Mouse (Mus musculus) heart, embryonic 11.5 days (tissue): ENCODE data around the gene Kyat1. TPM values are rescaled to one million over a fixed set of nuclear protein-coding genes. Genes with fewer than 3 reads are reported as not detected.
"Not testable (repeated sequence)": the region's sequence is repeated elsewhere in the genome, so short reads cannot be mapped to it uniquely, and the experiment has no call there.

ENCODE experiments used
- ATAC-seq: fragments of 200-750 bp; cut with Nextera tagmentation; replicated peaks from 2 replicates; pipeline ENCODE4 v1.8.0; 2017; ENCODE audit warnings: moderate library complexity; ENCODE audit not compliant: insufficient number of reproducible peaks, low FRiP score, low TSS enrichment
- H3K27ac ChIP-seq: fragments of 300-500 bp; sonication (generic); 2 replicates; pipeline ENCODE4 v1.5.1; 2014; ENCODE audit warnings: mild to moderate bottlenecking, low read depth, low read length
- H3K27me3 ChIP-seq: fragments of 300-500 bp; sonication (generic); 2 replicates; pipeline ENCODE4 v1.6.1; 2014; ENCODE audit warnings: mild to moderate bottlenecking, low read length, mixed read lengths; ENCODE audit not compliant: control insufficient read depth, insufficient read depth
- H3K36me3 ChIP-seq: fragments of 300-500 bp; sonication (generic); 2 replicates; pipeline ENCODE4 v1.6.1; 2014; ENCODE audit warnings: mild to moderate bottlenecking, low read length, moderate library complexity, mixed read lengths; ENCODE audit not compliant: control insufficient read depth, insufficient read depth
- H3K4me1 ChIP-seq: fragments of 300-500 bp; sonication (generic); 2 replicates; pipeline ENCODE4 v1.6.1; 2014; ENCODE audit warnings: low read length; ENCODE audit not compliant: control insufficient read depth, insufficient read depth
- H3K4me2 ChIP-seq: fragments of 300-500 bp; sonication (generic); 2 replicates; pipeline ENCODE4 v1.6.1; 2014; ENCODE audit warnings: mild to moderate bottlenecking, moderate library complexity
- H3K4me3 ChIP-seq: fragments of 300-500 bp; sonication (generic); 2 replicates; pipeline ENCODE4 v1.5.1; 2014; ENCODE audit warnings: low read depth, low read length
- H3K9ac ChIP-seq: fragments of 300-500 bp; sonication (generic); 2 replicates; pipeline ENCODE4 v1.6.1; 2014; ENCODE audit warnings: mild to moderate bottlenecking, low read depth, low read length, moderate library complexity
- H3K9me3 ChIP-seq: fragments of 300-500 bp; sonication (generic); replicated peaks from 2 replicates; pipeline ENCODE4 v1.6.1; 2016; ENCODE audit warnings: low read length; ENCODE audit not compliant: control insufficient read depth
- WGBS: fragments of 180-500 bp; shearing (Covaris S2); extraction: QIAGEN DNeasy Blood & Tissue Kit; methylation state at CpG from one replicate; pipeline ENCODE4 v1.1.7; 2014; ENCODE audit not compliant: insufficient replicate concordance; 5-methylcytosine and 5-hydroxymethylcytosine counted together
- polyA plus RNA-seq: library from polyadenylated mRNA; unstranded; fragments of >200 nt; fragmentation: Nextera tagmentation; extraction: Ambion mirVana; gene quantifications from 2 replicates; pipeline ENCODE4 v1.2.1, GENCODE M21; 2014

The Kyat1 gene
- polyA plus RNA-seq, 1 experiment from 2014 or later = 13.6 TPM

DNA sequence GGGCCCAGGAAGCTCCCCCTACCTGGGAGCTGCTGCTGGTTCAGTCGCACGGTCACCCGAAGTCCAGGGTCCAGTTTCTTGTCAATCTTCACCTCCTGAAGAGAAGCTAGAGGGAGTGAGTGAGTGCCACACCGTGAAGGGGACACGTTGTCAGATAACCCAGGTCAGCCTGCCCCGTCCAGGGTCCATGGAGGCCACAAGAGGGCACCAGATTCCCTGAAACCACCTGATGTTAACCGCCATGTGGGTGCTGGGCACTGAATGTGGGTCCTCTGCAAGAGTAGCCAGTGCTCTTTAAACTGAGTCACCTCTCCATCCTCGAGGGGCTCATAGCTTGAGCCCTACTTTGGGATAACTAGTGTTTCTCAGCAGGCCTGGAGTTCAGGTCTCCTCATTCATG is 29.8 kb downstream of the Kyat1 start:
- WGBS = 79% methylated on average over 8 of the region's 8 CpGs
- no peak for ATAC-seq
- H3K27ac ChIP-seq = no peak overlapping the region
- H3K36me3 ChIP-seq = peaks cover 34% of the 10 kb centered on the region
- H3K4me3 ChIP-seq = no peak overlapping the region
- peaks cover 7% of the 10 kb centered on the region for H3K4me1 ChIP-seq
- no peaks in the 10 kb centered on the region for H3K27me3 ChIP-seq
- 0 out of 2 replicates have a peak, but pooled peaks cover 3% of the 10 kb centered on the region for H3K9me3 ChIP-seq
- H3K4me2 ChIP-seq = no peak overlapping the region
- H3K9ac ChIP-seq = no peak overlapping the region

DNA sequence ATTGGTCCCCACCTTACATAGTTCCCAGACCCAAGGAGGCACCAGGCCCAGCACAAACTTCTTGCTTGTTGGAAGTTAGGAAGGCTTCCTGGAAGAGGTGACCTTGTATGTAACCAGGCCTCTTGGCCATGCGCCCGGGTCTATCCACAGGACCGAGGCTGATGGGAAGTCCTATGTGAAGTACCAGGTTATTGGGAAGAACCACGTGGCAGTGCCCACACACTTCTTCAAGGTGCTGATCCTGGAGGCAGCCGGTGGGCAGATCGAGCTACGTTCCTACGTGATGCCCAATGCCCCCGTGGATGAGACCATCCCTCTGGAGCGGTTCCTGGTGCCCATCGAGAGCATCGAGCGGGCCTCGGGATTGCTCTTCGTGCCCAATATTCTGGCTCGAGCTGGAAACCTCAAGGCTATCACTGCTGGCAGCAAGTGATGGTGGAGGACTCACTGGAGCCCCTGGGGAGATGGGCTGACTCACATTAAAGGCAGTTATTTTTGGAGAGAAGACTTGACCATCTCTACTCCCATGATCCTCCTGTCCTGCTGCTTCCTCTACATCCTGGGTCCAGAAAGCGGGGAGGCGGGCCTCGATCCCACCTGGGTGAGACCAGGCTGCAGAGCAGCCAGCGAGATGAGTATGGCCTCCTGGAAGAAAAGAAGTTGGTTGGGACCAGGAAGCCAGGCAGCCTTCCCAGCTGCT is 32.0 kb downstream of the Kyat1 start:
- Histone ChIP-seq H3K4me3 (no peak overlapping the region), H3K27me3 (no peaks in the 10 kb centered on the region), H3K4me1 (peaks cover 7% of the 10 kb centered on the region), H3K9me3 (0 out of 2 replicates have a peak, but pooled peaks cover 3% of the 10 kb centered on the region), H3K9ac (no peak overlapping the region), H3K4me2 (no peak overlapping the region), H3K27ac (no peak overlapping the region), H3K36me3 (peaks cover 34% of the 10 kb centered on the region)
- 94% methylated on average over 20 of the region's 20 CpGs for WGBS
- no peak for ATAC-seq

DNA sequence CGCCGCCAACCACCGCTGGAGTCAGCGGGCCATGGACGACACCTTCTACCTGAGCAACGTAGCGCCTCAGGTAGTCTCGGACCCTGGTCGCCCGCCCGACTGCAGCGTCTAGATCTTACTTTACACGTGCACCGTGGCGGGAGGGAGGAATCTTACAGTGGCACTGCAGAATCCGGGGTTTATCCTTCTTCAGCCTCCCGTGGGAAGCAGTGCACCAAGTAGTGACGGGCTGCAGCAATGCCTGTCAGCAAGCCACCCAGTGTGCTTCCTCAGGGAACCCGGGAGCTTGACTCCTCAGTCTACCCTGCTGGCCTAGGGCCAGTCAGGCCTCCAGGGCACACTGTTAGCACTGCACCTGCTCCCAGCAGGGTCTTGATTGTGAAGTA is 33.7 kb downstream of the Kyat1 start:
- Histone ChIP-seq H3K9me3 (peaks cover 5% of the 10 kb centered on the region), H3K4me2 (peak overlapping the region; percentile 93), H3K36me3 (peaks cover 34% of the 10 kb centered on the region), H3K9ac (peak overlapping the region; percentile 72), H3K4me1 (no peaks in the 10 kb centered on the region; the same call in 1 of the 2 replicates), H3K4me3 (peak overlapping the region; percentile 67), H3K27ac (peak overlapping the region; percentile 90), H3K27me3 (no peaks in the 10 kb centered on the region)
- WGBS = under 1% methylated on average over 19 of the region's 19 CpGs
- 0 out of 2 replicates have a peak, but pooled peaks have one; percentile 24 for ATAC-seq

DNA sequence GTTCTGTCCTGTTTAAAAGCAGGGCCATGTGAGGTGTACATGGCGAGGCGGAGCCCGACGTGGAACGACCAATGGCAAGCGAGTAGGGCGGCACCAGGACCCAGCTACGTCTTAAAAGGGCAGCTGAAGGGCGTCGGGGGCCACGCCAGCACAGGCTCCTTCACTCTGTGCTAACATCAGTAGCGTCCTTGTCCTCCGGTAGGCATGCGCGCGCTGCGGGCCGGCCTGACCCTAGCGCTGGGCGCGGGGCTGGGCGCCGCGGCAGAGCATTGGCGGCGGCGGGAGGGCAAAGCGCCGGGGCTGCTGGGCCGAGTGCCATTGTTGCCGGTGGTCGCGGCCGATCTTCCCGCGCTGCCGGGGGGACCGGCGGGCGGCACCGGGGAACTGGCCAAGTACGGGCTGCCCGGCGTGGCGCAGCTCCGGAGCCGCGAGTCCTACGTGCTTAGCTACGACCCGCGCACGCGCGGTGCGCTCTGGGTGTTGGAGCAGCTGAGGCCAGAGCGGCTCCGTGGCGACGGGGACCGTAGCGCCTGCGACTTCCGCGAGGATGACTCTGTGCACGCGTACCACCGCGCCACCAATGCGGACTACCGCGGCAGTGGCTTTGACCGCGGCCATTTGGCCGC is 34.2 kb downstream of the Kyat1 start, which contains the start of gene Endog:
Gene Endog, plus strand, starts transcription at position 123 of the 626 bp plus-strand sequence.
- Histone ChIP-seq H3K4me1 (no peaks in the 10 kb centered on the region), H3K4me2 (peak within 1 kb of the TSS; percentile 93), H3K27me3 (no peaks in the 10 kb centered on the region), H3K9ac (peak within 1 kb of the TSS; percentile 72), H3K4me3 (peak within 1 kb of the TSS; percentile 67), H3K36me3 (peaks cover 31% of the 10 kb centered on the region), H3K27ac (peak within 1 kb of the TSS; percentile 90), H3K9me3 (peaks cover 10% of the 10 kb centered on the region)
- peak; percentile 89 for ATAC-seq
- WGBS = under 1% methylated on average over 75 of the region's 75 CpGs

DNA sequence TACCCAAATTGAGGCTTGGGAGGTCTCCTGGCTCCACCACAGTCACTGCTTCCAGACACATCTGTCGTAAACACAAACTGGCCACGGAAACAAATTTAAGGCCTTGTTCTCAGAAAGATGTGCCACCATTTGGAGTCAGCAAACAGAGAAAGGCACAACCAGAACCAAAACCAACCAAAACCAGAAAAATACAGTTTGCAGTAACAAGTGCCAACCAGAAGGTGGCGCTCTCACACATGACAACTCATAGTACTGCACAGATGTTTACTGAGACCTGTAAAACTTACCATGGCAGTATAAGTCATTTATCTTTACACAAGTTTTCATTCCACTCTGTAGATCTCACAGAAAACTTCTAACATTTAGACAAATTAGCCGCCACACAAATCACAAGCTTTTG is 39.0 kb downstream of the Kyat1 start:
- no peaks in the 10 kb centered on the region for H3K36me3 ChIP-seq
- no peak for ATAC-seq
- H3K4me2 ChIP-seq = no peak overlapping the region
- WGBS = 53% methylated on average over 4 of the region's 4 CpGs
- H3K4me1 ChIP-seq = no peaks in the 10 kb centered on the region
- no peak overlapping the region for H3K9ac ChIP-seq
- H3K9me3 ChIP-seq = peaks cover 14% of the 10 kb centered on the region
- H3K4me3 ChIP-seq = no peak overlapping the region
- no peaks in the 10 kb centered on the region for H3K27me3 ChIP-seq
- H3K27ac ChIP-seq = no peak overlapping the region

DNA sequence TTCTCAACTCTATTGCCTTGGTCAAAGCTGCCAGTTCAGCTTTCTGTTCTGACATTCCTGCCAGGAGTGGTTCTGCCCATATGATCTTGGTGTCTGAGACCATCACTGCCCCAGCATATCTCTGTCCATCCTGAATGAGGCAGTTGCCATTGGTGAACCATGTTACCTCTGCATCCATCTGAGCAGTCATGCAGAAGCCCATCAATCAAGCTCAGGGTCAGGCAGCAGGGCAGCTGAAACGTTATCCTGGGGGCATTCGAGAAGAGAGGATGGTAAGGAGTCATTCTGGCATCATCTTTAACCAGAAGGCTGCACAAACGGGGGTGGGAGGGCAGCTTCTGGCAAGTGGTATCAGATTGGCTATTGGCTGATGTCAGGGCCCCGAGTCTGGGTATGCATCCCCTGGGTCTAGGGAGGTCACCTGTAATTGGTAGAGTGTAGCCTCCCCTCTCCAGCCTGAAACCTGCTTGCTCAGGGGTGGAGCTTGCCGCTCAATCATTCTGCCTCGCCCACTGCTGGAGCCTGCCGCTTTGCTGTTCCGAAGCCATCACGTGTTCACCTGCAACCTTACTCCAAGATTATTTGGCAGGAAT is 41.2 kb downstream of the Kyat1 start:
- Histone ChIP-seq H3K4me1 (no peaks in the 10 kb centered on the region), H3K36me3 (no peaks in the 10 kb centered on the region), H3K4me3 (no peak overlapping the region), H3K9ac (no peak overlapping the region), H3K9me3 (peaks cover 14% of the 10 kb centered on the region), H3K27ac (no peak overlapping the region), H3K27me3 (no peaks in the 10 kb centered on the region), H3K4me2 (no peak overlapping the region)
- WGBS = 56% methylated on average over 9 of the region's 9 CpGs
- no peak for ATAC-seq

DNA sequence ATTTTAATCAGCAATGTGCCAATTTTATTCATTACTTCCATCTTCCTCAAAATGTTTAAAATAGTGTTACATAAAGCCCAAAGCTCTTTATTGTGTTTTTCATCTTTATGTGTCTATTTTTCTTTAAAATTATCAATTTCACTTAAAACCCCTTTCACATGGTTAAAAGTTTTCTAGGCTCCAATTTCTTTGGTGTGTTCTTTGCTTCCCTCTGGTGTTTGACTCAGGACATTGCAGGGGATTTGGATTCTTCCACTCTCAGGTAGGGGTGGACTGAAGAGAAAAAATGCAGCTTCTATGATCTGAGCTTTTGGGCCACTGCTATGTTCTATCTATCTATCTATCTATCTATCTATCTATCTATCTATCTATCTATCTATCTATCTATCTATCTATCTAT is 43.8 kb downstream of the Kyat1 start:
- no peaks in the 10 kb centered on the region for H3K36me3 ChIP-seq
- H3K4me1 ChIP-seq = no peaks in the 10 kb centered on the region
- ATAC-seq = no peak
- no peak overlapping the region for H3K4me2 ChIP-seq
- H3K9ac ChIP-seq = no peak overlapping the region
- H3K4me3 ChIP-seq = no peak overlapping the region
- H3K9me3 ChIP-seq = peaks cover 11% of the 10 kb centered on the region
- H3K27ac ChIP-seq = no peak overlapping the region
- H3K27me3 ChIP-seq = no peaks in the 10 kb centered on the region

DNA sequence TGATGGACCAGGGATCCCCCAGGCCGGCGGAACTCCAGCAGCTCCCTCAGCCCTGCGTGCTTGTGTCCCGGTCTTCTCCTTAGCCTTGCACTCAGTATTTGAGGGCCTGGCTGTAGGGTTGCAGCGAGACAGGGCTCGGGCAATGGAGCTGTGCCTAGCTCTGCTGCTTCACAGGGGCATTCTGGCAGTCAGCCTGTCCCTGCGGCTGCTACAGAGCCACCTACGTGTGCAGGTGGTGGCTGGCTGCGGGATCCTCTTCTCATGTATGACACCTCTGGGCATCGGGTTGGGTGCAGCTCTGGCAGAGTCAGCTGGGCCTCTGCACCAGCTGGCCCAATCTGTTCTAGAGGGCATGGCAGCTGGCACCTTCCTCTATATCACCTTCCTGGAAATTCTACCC is 45.8 kb downstream of the Kyat1 start:
- not testable (repeated sequence) for H3K4me2 ChIP-seq, H3K36me3 ChIP-seq, H3K9ac ChIP-seq, H3K27ac ChIP-seq, ATAC-seq, H3K4me1 ChIP-seq, H3K4me3 ChIP-seq, H3K9me3 ChIP-seq, H3K27me3 ChIP-seq
- 73% methylated on average over 6 of the region's 10 CpGs for WGBS
